Mouse (Mus musculus) induced T-regulatory cell, adult 2 months (primary cell): Measurements from ENCODE around the gene Vangl2.

Experiments
- DNase-seq: peaks from one replicate; pipeline ENCODE4 v3.0.0-alpha.2; 2012; ENCODE audit warnings: low read depth

The Vangl2 gene

GRCm38 (mm10) chr1:172028394-172029275, at the start of gene Vangl2:
Gene Vangl2, minus strand, starts transcription at chr1:172028444.
- DNase-seq, result no peak

GRCm38 (mm10) chr1:172077981-172078380, 49.7 kb upstream of the Vangl2 start:
- DNase-seq, result no peak

- no peak for DNase-seq
Observed at GRCm38 (mm10) chr1:172072604-172073003, 44.4 kb upstream of the Vangl2 start.

GRCm38 (mm10) chr1:172071556-172071955, 43.3 kb upstream of the Vangl2 start:
- DNase-seq, result no peak

GRCm38 (mm10) chr1:172070227-172070626, 42.0 kb upstream of the Vangl2 start:
- DNase-seq, result no peak

GRCm38 (mm10) chr1:172064613-172065141, 36.4 kb upstream of the Vangl2 start:
- no peak for DNase-seq

- no peak for DNase-seq
Observed at GRCm38 (mm10) chr1:172063291-172064023, 35.2 kb upstream of the Vangl2 start.

- DNase-seq, result no peak
Observed at GRCm38 (mm10) chr1:172062101-172062500, 33.9 kb upstream of the Vangl2 start.

- no peak for DNase-seq
Observed at GRCm38 (mm10) chr1:172061217-172061616, 33.0 kb upstream of the Vangl2 start.

- DNase-seq, result no peak
Observed at GRCm38 (mm10) chr1:172060659-172061058, 32.4 kb upstream of the Vangl2 start.

GRCm38 (mm10) chr1:172058874-172059273, 30.6 kb upstream of the Vangl2 start:
- DNase-seq, result no peak

GRCm38 (mm10) chr1:172058321-172058720, 30.1 kb upstream of the Vangl2 start:
- no peak for DNase-seq

GRCm38 (mm10) chr1:172057491-172057921, 29.3 kb upstream of the Vangl2 start, which contains the start of gene Nhlh1:
Gene Nhlh1, minus strand, starts transcription at chr1:172057573.
- no peak for DNase-seq

- DNase-seq, result no peak
Observed at GRCm38 (mm10) chr1:172056251-172056650, 28.0 kb upstream of the Vangl2 start.

GRCm38 (mm10) chr1:172053541-172054440, 25.5 kb upstream of the Vangl2 start:
- DNase-seq, result no peak

- DNase-seq, result no peak
Observed at GRCm38 (mm10) chr1:172052766-172053279, 24.6 kb upstream of the Vangl2 start.

GRCm38 (mm10) chr1:172049131-172049782, 21.0 kb upstream of the Vangl2 start:
- no peak for DNase-seq

GRCm38 (mm10) chr1:172048241-172048734, 20.0 kb upstream of the Vangl2 start:
- DNase-seq, result no peak

- DNase-seq, result peak; percentile 89
Observed at GRCm38 (mm10) chr1:172046938-172047337, 18.7 kb upstream of the Vangl2 start.

GRCm38 (mm10) chr1:172046410-172046809, 18.2 kb upstream of the Vangl2 start:
- DNase-seq, result no peak

- no peak for DNase-seq
Observed at GRCm38 (mm10) chr1:172029914-172030313, 1.7 kb upstream of the Vangl2 start.
